ENCODE assay signal across 11 mouse cellular contexts in genomic region chr3:19061488-19062248, GRCm38 (mm10).
A peak's percentile ranks its signal among the peaks of the same experiment; 100 is the strongest.
DNase-seq lines count a peak whose midpoint lies in the region; ATAC-seq and TF ChIP-seq lines count a peak whose summit lies in the region.
"Had no signal": no experiment of that assay in that cellular context is flagged by ENCODE, and none has a peak within 500 bp of the region (broad histone marks: within the 10 kb centered on the region; RNA-seq: fewer than 3 reads in every experiment).

No protein-coding gene starts in this region.

- H3K27ac ChIP-seq in limb, embryonic 11.5 days (replicated peaks; ENCODE audit: low read depth, low read length) = no peak overlapping the region
- H3K27ac ChIP-seq in limb, embryonic 10.5 days = no peak overlapping the region
- no peak overlapping the region for H3K27ac ChIP-seq in limb, embryonic 14.5 days (replicated peaks; ENCODE audit: low read depth, low read length)
- H3K27ac ChIP-seq: liver, embryonic 13.5 days had no signal

- no peaks in the 10 kb centered on the region for H3K36me3 ChIP-seq in limb, embryonic 11.5 days (ENCODE audit: control insufficient read depth, insufficient read depth, low read length)
- no peaks in the 10 kb centered on the region for H3K36me3 ChIP-seq in limb, embryonic 10.5 days
- no peaks in the 10 kb centered on the region for H3K36me3 ChIP-seq in limb, embryonic 14.5 days (ENCODE audit: control insufficient read depth, insufficient read depth, low read length)
- H3K36me3 ChIP-seq: liver, embryonic 13.5 days had no signal

- no peaks in the 10 kb centered on the region for H3K9me3 ChIP-seq in limb, embryonic 11.5 days (ENCODE audit: control insufficient read depth, low read length)
- H3K9me3 ChIP-seq in limb, embryonic 10.5 days (replicated peaks) = no peaks in the 10 kb centered on the region
- H3K9me3 ChIP-seq in limb, embryonic 14.5 days (ENCODE audit: control insufficient read depth, low read length) = no peaks in the 10 kb centered on the region
- H3K9me3 ChIP-seq: liver, embryonic 13.5 days; megakaryocyte, embryonic 14.5 days had no signal

- H3K9ac ChIP-seq in limb, embryonic 11.5 days (ENCODE audit: low read length) = no peak overlapping the region
- no peak overlapping the region for H3K9ac ChIP-seq in limb, embryonic 14.5 days (ENCODE audit: low read depth, low read length, severe bottlenecking)
- H3K9ac ChIP-seq: liver, embryonic 13.5 days had no signal

- 45% methylated on average over 11 of the region's 14 CpGs for WGBS in limb, embryonic 11.5 days
- whole genome bisulfite sequencing in limb, embryonic 10.5 days = 37% methylated on average over 14 of the region's 14 CpGs
- WGBS in limb, embryonic 14.5 days = 32% methylated on average over 12 of the region's 14 CpGs

- peak; percentile 13 for DNase-seq in embryo, embryonic 11 days
- DNase-seq in embryo, embryonic 10.5 days (ENCODE audit: low spot score) = no peak
- peak; percentile 27 for DNase-seq in limb, embryonic 11.5 days (ENCODE audit: low spot score)
- no peak for DNase-seq in limb, embryonic 10.5 days (ENCODE audit: low spot score)
- DNase-seq in limb, embryonic 14.5 days (ENCODE audit: low spot score) = no peak
- no peak for DNase-seq in urinary bladder, postnatal 14 days (ENCODE audit: low spot score)
- DNase-seq in spleen, postnatal 36 days (ENCODE audit: low spot score in 2 of 2) = no peak
- DNase-seq in spleen, postnatal 4 days (ENCODE audit: low spot score in 2 of 2) = no peak
- DNase-seq: gastrocnemius, postnatal 14 days; liver, embryonic 13.5 days had no signal

- H3K4me3 ChIP-seq in limb, embryonic 11.5 days (ENCODE audit: low read depth, low read length) = no peak overlapping the region
- no peak overlapping the region for H3K4me3 ChIP-seq in limb, embryonic 10.5 days
- H3K4me3 ChIP-seq in limb, embryonic 14.5 days (replicated peaks; ENCODE audit: low read length) = no peak overlapping the region
- H3K4me3 ChIP-seq: liver, embryonic 13.5 days had no signal

- H3K4me2 ChIP-seq in limb, embryonic 11.5 days (ENCODE audit: low read depth, severe bottlenecking) = no peak overlapping the region
- 0 out of 2 replicates have a peak overlapping the region, but pooled peaks have one; percentile 8 for H3K4me2 ChIP-seq in limb, embryonic 14.5 days (replicated peaks; ENCODE audit: low read depth, low read length, severe bottlenecking)
- H3K4me2 ChIP-seq: liver, embryonic 13.5 days had no signal

- peak; percentile 57; the same call in 1 of the 2 replicates for ATAC-seq in limb, embryonic 11.5 days (ENCODE audit: insufficient number of reproducible peaks, low FRiP score, low TSS enrichment, low read depth)
- peak; percentile 37 for ATAC-seq in limb, embryonic 14.5 days (ENCODE audit: low FRiP score, low read depth)

- H3K4me1 ChIP-seq in limb, embryonic 11.5 days (ENCODE audit: control insufficient read depth, insufficient read depth, low read length) = no peaks in the 10 kb centered on the region
- peaks cover 8% of the 10 kb centered on the region for H3K4me1 ChIP-seq in limb, embryonic 10.5 days
- no peaks in the 10 kb centered on the region; the same call in 1 of the 2 replicates for H3K4me1 ChIP-seq in limb, embryonic 14.5 days (ENCODE audit: control insufficient read depth, insufficient read depth, low read length)
- H3K4me1 ChIP-seq: liver, embryonic 13.5 days had no signal

- no peak for TF ChIP-seq POLR2A in limb, embryonic 14.5 days (IDR thresholded peaks at IDR 0.05; ENCODE audit: borderline replicate concordance, extremely low read depth, insufficient read depth, insufficient read length)

- no peaks in the 10 kb centered on the region for H3K27me3 ChIP-seq in limb, embryonic 11.5 days (ENCODE audit: control insufficient read depth, insufficient read depth, low read length)
- no peaks in the 10 kb centered on the region for H3K27me3 ChIP-seq in limb, embryonic 10.5 days (ENCODE audit: low read depth, poor library complexity, severe bottlenecking)
- H3K27me3 ChIP-seq in limb, embryonic 14.5 days (ENCODE audit: control insufficient read depth, insufficient read depth, low read length) = no peaks in the 10 kb centered on the region
- H3K27me3 ChIP-seq: liver, embryonic 13.5 days had no signal

Comparison
In these comparisons a context has a peak if more than half of its experiments do, and no peak if none do; other contexts are left out.
1. DNase-seq: peak in embryo, embryonic 11 days (single experiment) and limb, embryonic 11.5 days (single experiment); none in embryo, embryonic 10.5 days (single experiment), limb, embryonic 10.5 days (single experiment), limb, embryonic 14.5 days (single experiment), urinary bladder, postnatal 14 days (single experiment), spleen, postnatal 36 days (0 of 2) and spleen, postnatal 4 days (0 of 2).